Mouse (Mus musculus) thymus, adult 2 months (tissue): Measurements from ENCODE around the gene Nhsl1. TPM values are rescaled to one million over a fixed set of nuclear protein-coding genes. Genes with fewer than 3 reads are reported as not detected.
A peak's percentile ranks its signal among the peaks of the same experiment; 100 is the strongest.

ENCODE experiments used
- DNase-seq: peaks from one replicate; pipeline ENCODE4 v3.0.0; 2021
- H3K27ac ChIP-seq: fragments of 200-500 bp; 2 replicates; pipeline ENCODE4 v1.5.1; 2012; ENCODE audit warnings: low read length, control low read depth; ENCODE audit not compliant: control insufficient read depth, insufficient read depth
- H3K27me3 ChIP-seq: fragments of 200-500 bp; 2 replicates; pipeline ENCODE4 v1.6.1; 2012; ENCODE audit warnings: mild to moderate bottlenecking, low read length, moderate library complexity, mixed read lengths; ENCODE audit not compliant: control insufficient read depth, insufficient read depth
- H3K36me3 ChIP-seq: fragments of 200-500 bp; 2 replicates; pipeline ENCODE4 v1.6.1; 2012; ENCODE audit warnings: mild to moderate bottlenecking, low read length, moderate library complexity; ENCODE audit not compliant: control insufficient read depth, insufficient read depth
- H3K4me1 ChIP-seq: fragments of 200-500 bp; replicated peaks from 2 replicates; pipeline ENCODE4 v1.6.1; 2012; ENCODE audit warnings: low read length; ENCODE audit not compliant: control insufficient read depth, insufficient read depth
- H3K4me3 ChIP-seq: fragments of 200-500 bp; 2 replicates; pipeline ENCODE4 v1.5.1; 2012; ENCODE audit warnings: mild to moderate bottlenecking, low read length, control low read depth, moderate library complexity; ENCODE audit not compliant: control insufficient read depth, insufficient read depth
- CTCF ChIP-seq: fragments of 200-500 bp; IDR thresholded peaks from 2 replicates; pipeline ENCODE4 v1.5.1; 2012; ENCODE audit warnings: mild to moderate bottlenecking, control low read depth, low read length, moderate library complexity, borderline replicate concordance; ENCODE audit not compliant: control insufficient read depth, poor library complexity, insufficient read depth; ENCODE audit errors: extremely low read depth
- POLR2A ChIP-seq: fragments of 200-500 bp; IDR thresholded peaks from 2 replicates; pipeline ENCODE4 v1.6.1; 2012; ENCODE audit warnings: mild to moderate bottlenecking, low read length, control low read depth, moderate library complexity; ENCODE audit not compliant: control insufficient read depth, poor library complexity, insufficient read depth; ENCODE audit errors: extremely low read depth
- WGBS: fragments of 180-500 bp; shearing (Covaris S2); methylation state at CpG from one replicate; pipeline ENCODE4 v1.1.7; 2018; 5-methylcytosine and 5-hydroxymethylcytosine counted together
- polyA plus RNA-seq: library from polyadenylated mRNA; depleted of rRNA; stranded (reverse); fragments of >200 nt; gene quantifications from 2 replicates; pipeline ENCODE4 v1.2.3, GENCODE M21; 2012

The Nhsl1 gene
- polyA plus RNA-seq, 1 experiment, result 18.1 TPM

DNA sequence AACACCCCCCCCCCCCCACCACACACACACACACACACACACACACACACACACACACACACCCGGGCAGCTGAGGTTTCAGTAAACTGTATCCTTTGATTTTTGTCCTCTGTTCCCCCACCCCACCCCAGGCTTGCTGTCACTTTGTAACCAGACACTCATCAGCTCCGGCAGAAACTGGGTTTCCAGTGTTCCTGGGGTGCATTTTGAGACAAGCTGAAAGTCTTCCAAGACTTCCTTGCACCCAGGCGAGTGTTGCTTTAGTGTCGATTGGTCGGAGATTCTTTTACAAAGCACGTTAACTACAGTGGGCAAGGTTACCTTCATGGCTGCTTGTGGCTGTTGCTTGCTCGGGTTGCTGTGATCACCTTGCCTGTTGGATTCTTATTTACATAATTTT is 99.4 kb downstream of the Nhsl1 start:
- no peaks in the 10 kb centered on the region for H3K27me3 ChIP-seq
- TF ChIP-seq POLR2A (no peak), CTCF (no peak)
- peaks cover 5% of the 10 kb centered on the region for H3K4me1 ChIP-seq
- H3K27ac ChIP-seq, result no peak overlapping the region
- DNase-seq, result no peak
- no peak overlapping the region for H3K4me3 ChIP-seq
- no peaks in the 10 kb centered on the region for H3K36me3 ChIP-seq
- 87% methylated on average over 7 of the region's 7 CpGs for WGBS

DNA sequence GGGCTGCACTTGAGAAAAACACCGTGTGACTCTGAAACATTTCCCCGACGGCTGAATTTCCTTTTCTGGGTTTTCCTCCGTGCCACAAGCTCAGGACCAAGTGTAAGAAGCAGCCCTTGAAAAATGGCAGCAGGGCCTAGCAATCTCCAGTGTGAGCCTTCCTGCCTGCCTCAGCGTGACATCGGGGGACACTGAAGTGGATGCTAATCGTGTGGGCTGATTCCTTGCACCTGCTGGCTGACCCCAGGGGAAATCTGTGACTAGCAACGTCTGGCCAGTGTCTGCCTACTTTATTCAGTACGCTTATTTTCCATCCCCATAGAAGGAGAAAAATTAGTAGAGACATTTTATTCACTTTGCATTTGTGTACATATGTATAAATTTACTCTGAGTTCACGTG is 100.7 kb downstream of the Nhsl1 start:
- H3K4me1 ChIP-seq, result peaks cover 9% of the 10 kb centered on the region
- DNase-seq, result no peak
- H3K4me3 ChIP-seq, result no peak overlapping the region
- H3K27me3 ChIP-seq, result no peaks in the 10 kb centered on the region
- no peak overlapping the region for H3K27ac ChIP-seq
- TF ChIP-seq POLR2A, result no peak
- no peak for TF ChIP-seq CTCF
- no peaks in the 10 kb centered on the region for H3K36me3 ChIP-seq
- 94% methylated on average over 10 of the region's 10 CpGs for WGBS

DNA sequence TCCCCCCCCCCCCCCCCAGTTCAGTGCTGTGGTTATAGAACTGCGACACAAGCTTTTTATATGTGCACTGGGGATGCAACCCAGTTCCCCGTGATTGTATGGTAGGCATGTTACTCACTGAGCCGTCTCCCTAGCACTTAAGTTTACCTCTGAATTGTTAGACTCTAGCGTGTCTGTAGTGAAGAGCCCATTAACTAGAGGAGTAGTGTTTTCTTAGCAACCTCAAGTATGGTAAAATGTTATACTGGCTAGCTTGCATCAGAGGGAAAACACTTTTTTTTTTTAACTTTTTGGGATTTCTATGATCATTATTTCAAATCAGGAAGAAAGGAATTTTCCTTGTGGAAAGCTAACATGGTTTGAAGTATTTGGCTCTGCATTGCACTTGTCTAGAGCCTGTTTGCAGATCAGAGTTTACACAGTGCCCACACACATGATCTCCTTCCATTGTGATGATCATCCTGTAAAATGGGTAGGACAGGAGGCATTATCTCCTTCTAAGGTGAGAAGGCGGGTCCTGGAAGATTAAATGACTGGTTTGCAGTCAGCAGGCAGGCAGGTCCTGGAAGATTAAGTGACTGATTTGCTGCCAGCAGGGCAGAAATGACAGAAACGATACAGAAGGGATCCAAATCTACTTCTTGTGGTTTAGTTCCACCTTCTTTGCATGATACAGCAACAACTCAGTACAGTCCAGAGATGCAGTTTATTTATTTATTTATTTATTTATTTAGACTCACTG is 101.6 kb downstream of the Nhsl1 start:
- 83% methylated on average over 6 of the region's 6 CpGs for WGBS
- H3K4me3 ChIP-seq, result no peak overlapping the region
- no peak for DNase-seq
- TF ChIP-seq CTCF, result no peak
- no peak for TF ChIP-seq POLR2A
- H3K27ac ChIP-seq, result no peak overlapping the region
- H3K27me3 ChIP-seq, result no peaks in the 10 kb centered on the region
- H3K4me1 ChIP-seq, result peaks cover 9% of the 10 kb centered on the region
- no peaks in the 10 kb centered on the region for H3K36me3 ChIP-seq

DNA sequence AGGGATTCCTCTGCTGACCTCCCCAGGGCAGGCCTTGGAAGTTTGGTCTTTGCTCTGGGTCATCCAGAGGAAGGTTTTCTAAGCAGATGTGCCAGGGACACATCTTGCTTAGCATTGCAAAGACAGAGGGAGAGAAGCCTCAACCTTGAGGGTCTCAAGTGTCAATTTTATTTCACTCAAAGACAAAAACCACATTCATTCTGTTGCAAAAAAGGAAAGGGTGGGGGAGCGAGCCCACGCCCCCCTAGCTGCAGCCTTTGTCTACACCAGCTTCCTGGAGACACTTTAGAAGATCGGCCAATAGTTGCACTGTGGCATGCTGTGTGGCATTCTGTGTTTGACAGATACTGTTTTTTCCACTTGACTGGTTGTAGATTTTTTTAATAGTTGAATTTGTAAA is 104.2 kb downstream of the Nhsl1 start:
- Histone ChIP-seq H3K36me3 (no peaks in the 10 kb centered on the region), H3K4me1 (peaks cover 9% of the 10 kb centered on the region), H3K27ac (peak overlapping the region; percentile 56; the same call in 1 of the 2 replicates), H3K27me3 (no peaks in the 10 kb centered on the region), H3K4me3 (no peak overlapping the region)
- 9% methylated on average over 3 of the region's 3 CpGs for WGBS
- DNase-seq, result no peak
- TF ChIP-seq CTCF (no peak), POLR2A (no peak)

DNA sequence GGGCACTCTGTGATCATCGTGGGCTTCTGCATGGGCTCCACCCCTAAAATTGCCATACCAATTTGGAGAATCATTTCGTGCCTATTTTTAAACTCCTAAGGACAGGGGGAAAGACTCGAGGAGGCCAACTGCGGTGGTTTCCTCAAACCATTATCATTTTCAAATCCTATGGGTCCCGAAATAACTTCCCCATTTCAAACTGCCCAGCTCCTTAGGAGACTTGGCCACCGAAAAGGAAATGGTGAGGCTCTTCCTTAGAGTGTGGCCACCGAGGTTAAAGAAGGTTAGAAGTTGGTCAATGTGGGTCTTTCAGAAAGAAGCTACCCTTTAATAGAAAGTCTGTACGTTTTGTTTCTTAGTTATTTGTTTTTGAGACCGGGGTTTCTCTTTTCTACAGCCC is 104.8 kb downstream of the Nhsl1 start:
- WGBS, result 9% methylated on average over 9 of the region's 9 CpGs
- TF ChIP-seq POLR2A (no peak), CTCF (no peak)
- DNase-seq, result no peak
- H3K4me1 ChIP-seq, result peaks cover 9% of the 10 kb centered on the region
- H3K27me3 ChIP-seq, result no peaks in the 10 kb centered on the region
- H3K27ac ChIP-seq, result no peak overlapping the region
- no peaks in the 10 kb centered on the region for H3K36me3 ChIP-seq
- no peak overlapping the region for H3K4me3 ChIP-seq

DNA sequence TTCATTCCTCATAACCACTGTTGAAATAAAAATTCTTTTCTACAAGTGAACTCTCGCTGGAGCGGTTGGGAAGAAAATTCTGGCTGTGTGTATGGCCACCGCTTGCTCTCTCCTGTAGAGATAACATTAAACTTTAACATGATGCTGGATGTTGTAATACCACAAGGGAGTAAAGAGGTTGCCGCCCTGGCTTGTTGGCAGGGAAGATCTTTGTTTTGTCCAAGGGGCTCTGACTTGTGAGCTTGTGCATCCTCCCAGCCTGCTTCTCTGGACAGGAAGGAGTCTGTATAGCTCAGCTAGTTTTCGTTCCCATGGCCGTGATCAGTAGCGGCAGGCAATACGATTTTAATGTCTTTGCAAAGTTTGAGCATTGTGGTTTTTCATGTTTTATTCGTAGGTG is 109.1 kb downstream of the Nhsl1 start:
- H3K36me3 ChIP-seq, result no peaks in the 10 kb centered on the region
- no peaks in the 10 kb centered on the region for H3K27me3 ChIP-seq
- peaks cover 12% of the 10 kb centered on the region for H3K4me1 ChIP-seq
- 94% methylated on average over 9 of the region's 9 CpGs for WGBS
- no peak overlapping the region for H3K4me3 ChIP-seq
- H3K27ac ChIP-seq, result no peak overlapping the region
- DNase-seq, result no peak
- TF ChIP-seq CTCF, result no peak
- TF ChIP-seq POLR2A, result no peak
